Mouse (Mus musculus) urinary bladder, postnatal 14 days (tissue): ENCODE results near the gene Gm3298.
"Not testable (repeated sequence)": the region's sequence is repeated elsewhere in the genome, so short reads cannot be mapped to it uniquely, and the experiment has no call there.

Source experiments
- DNase-seq: peaks from one replicate; pipeline ENCODE4 v3.0.0; 2021; ENCODE audit warnings: low spot score

Gene Gm3298

DNA sequence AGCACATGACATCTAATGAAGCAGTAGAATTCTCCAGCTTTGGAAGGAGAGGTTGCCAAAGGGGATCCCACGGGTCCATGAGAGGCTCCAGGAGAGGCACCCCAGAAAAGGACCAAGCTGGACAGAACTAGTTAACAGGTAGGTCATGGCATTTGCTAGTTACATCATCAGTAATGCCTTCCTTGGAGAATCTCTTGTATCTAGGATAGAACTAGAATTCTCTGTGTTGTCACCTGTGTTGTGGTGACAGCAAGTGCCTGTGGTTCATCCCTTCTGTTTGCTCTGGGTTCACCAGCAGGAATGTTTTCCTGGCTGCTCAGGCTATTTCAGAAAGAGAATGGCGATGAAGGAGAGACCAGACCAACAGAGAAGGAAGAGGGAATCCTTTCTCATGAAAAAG, at the start of gene Gm3298:
TSS of gene Gm3298 (plus strand) at position 301 of the 400 bp plus-strand sequence.
- DNase-seq: not testable (repeated sequence)

DNA sequence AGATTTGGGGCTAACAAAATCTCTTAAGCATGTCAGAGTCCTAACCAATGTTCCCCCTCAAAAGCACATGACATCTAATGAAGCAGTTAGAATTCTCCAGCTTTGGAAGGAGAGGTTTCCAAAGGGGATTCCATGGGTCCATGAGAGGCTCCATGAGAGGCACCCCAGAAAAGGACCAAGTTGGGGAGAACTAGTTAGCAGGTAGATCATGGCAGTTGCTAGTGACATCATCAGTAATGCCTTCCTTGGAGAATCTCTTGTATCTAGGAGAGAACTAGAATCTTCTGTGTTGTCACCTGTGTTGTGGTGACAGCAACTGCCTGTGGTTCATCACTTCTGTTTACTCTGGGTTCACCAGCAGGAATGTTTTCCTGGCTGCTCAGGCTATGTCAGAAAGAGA, 32.1 kb upstream of the Gm3298 start, which contains the start of gene Gm8297:
TSS of gene Gm8297 (plus strand) at position 301 of the 400 bp plus-strand sequence.
- DNase-seq: not testable (repeated sequence)

DNA sequence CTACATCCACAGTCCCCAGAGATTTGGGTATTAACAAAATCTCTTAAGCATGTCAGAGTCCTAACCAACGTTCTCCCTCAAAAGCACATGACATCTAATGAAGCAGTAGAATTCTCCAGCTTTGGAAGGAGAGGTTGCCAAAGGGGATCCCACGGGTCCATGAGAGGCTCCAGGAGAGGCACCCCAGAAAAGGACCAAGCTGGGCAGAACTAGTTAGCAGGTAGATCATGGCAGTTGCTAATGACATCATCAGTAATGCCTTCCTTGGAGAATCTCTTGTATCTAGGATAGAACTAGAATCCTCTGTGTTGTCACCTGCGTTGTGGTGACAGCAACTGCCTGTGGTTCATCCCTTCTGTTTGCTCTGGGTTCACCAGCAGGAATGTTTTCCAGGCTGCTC, 34.6 kb downstream of the Gm3298 start, which contains the start of gene 4930555G01Rik:
TSS of gene 4930555G01Rik (plus strand) at position 301 of the 400 bp plus-strand sequence.
- not testable (repeated sequence) for DNase-seq
